Mouse (Mus musculus) lung, adult 2 months (tissue): Measurements from ENCODE around the gene Scfd1.

Source experiments
- CTCF ChIP-seq: fragments of 200-500 bp; IDR thresholded peaks from 2 replicates; pipeline ENCODE4 v1.5.1; 2011; ENCODE audit warnings: mild to moderate bottlenecking, low read length, control low read depth; ENCODE audit not compliant: insufficient read depth
- POLR2A ChIP-seq: fragments of 200-500 bp; IDR thresholded peaks from 2 replicates; pipeline ENCODE4 v1.6.1; 2011; ENCODE audit warnings: low read depth, mild to moderate bottlenecking, control low read depth, low read length, borderline replicate concordance; ENCODE audit errors: extremely low read depth

DNA sequence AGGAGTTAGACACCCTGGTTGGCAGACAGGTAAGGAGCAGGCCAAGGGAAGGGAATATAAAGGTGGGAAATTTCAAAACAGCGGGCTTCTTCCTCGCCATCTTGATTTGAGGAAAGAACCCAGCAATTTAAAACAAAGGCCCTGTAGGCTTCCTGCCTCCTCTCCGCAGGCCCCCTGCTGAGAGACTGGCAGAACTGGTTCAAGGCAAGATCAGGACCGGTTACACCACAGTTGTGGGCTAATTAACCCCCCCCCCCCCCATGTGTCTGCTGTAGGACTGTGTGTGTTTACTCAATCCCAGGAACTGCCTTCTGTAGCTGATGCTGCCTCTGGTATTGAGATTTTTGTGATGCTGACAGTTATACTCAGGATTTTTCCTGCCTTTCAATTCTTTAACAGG is 31.2 kb upstream of the Scfd1 start:
- TF ChIP-seq CTCF (no peak), POLR2A (no peak)
